Mouse (Mus musculus) urinary bladder, postnatal 25 days (tissue): ENCODE measurements around the gene Lysmd2.
"Not testable (repeated sequence)": the region's sequence is repeated elsewhere in the genome, so short reads cannot be mapped to it uniquely, and the experiment has no call there.

Experiments
- DNase-seq: peaks from one replicate; pipeline ENCODE4 v3.0.0; 2022; ENCODE audit warnings: low spot score

Gene Lysmd2

GRCm38 (mm10) chr9:75625556-75626307 is at the start of gene Lysmd2:
TSS of gene Lysmd2 (plus strand) at chr9:75625741.
- DNase-seq: peak; percentile 75

GRCm38 (mm10) chr9:75579321-75579720 is 46.2 kb upstream of the Lysmd2 start:
- no peak for DNase-seq

- DNase-seq: no peak
These were observed 43.7 kb upstream of the Lysmd2 start for GRCm38 (mm10) chr9:75581694-75582350.

- DNase-seq: no peak
These were observed 35.4 kb upstream of the Lysmd2 start for GRCm38 (mm10) chr9:75589850-75590790.

- DNase-seq: no peak
These were observed 32.1 kb upstream of the Lysmd2 start for GRCm38 (mm10) chr9:75593481-75593880.

- no peak for DNase-seq
These were observed 28.5 kb upstream of the Lysmd2 start for GRCm38 (mm10) chr9:75597036-75597435.

- no peak for DNase-seq
These were observed 27.9 kb upstream of the Lysmd2 start for GRCm38 (mm10) chr9:75597596-75597995.

- DNase-seq: no peak
These were observed 26.2 kb upstream of the Lysmd2 start for GRCm38 (mm10) chr9:75599191-75599841.

- DNase-seq: no peak
These were observed 25.2 kb upstream of the Lysmd2 start for GRCm38 (mm10) chr9:75600166-75600934.

- DNase-seq: no peak
These were observed 24.0 kb upstream of the Lysmd2 start for GRCm38 (mm10) chr9:75601510-75601909.

GRCm38 (mm10) chr9:75607496-75607895 is 18.0 kb upstream of the Lysmd2 start:
- DNase-seq: no peak

- DNase-seq: no peak
These were observed 16.0 kb upstream of the Lysmd2 start for GRCm38 (mm10) chr9:75609505-75609904.

- DNase-seq: no peak
These were observed 15.6 kb upstream of the Lysmd2 start for GRCm38 (mm10) chr9:75609965-75610364.

GRCm38 (mm10) chr9:75610571-75611493 is 14.7 kb upstream of the Lysmd2 start, which contains the start of gene Tmod2:
TSS of gene Tmod2 (minus strand) at chr9:75611325.
- peak; percentile 41 for DNase-seq

GRCm38 (mm10) chr9:75616560-75616959 is 9.0 kb upstream of the Lysmd2 start:
- no peak for DNase-seq

GRCm38 (mm10) chr9:75618836-75619400 is 6.6 kb upstream of the Lysmd2 start:
- DNase-seq: no peak

- not testable (repeated sequence) for DNase-seq
These were observed 5.8 kb upstream of the Lysmd2 start for GRCm38 (mm10) chr9:75619761-75620160.

GRCm38 (mm10) chr9:75621428-75621827 is 4.1 kb upstream of the Lysmd2 start:
- no peak for DNase-seq

GRCm38 (mm10) chr9:75624983-75625555 is 472 bp upstream of the Lysmd2 start:
- no peak for DNase-seq
